Mouse (Mus musculus) small intestine, adult 2 months (tissue): ENCODE measurements at regions not wholly inside any gene's neighbourhood (a gene's known extent, or its start where the extent isn't known, plus 50 kb on each side); places are given as distances from the start of the nearest gene placed in this dataset.

Source experiments
- CTCF ChIP-seq: fragments of 200-500 bp; IDR thresholded peaks from 2 replicates; pipeline ENCODE4 v1.5.1; 2012; ENCODE audit warnings: low read depth, mild to moderate bottlenecking, control low read depth, inconsistent platforms, low read length, moderate library complexity, mixed read lengths; ENCODE audit not compliant: insufficient replicate concordance, insufficient read length; ENCODE audit errors: extremely low read depth
- POLR2A ChIP-seq: fragments of 200-500 bp; IDR thresholded peaks from 2 replicates; pipeline ENCODE4 v1.6.1; 2012; ENCODE audit warnings: low read depth, mild to moderate bottlenecking, control low read depth, inconsistent platforms, low read length, moderate library complexity

- no peak for TF ChIP-seq POLR2A
- TF ChIP-seq CTCF, result no peak
These were observed 78.0 kb upstream of the Zfp536 start for GRCm38 (mm10) chr7:37851471-37851870.
